Mouse (Mus musculus): ENCODE results near the gene Prrc2a. TPM values are rescaled to one million over a fixed set of nuclear protein-coding genes. Genes with fewer than 3 reads are reported as not detected.

Prrc2a gene
- total RNA-seq, 2 experiments from 2014 or later = 98.7 to 120 TPM

DNA sequence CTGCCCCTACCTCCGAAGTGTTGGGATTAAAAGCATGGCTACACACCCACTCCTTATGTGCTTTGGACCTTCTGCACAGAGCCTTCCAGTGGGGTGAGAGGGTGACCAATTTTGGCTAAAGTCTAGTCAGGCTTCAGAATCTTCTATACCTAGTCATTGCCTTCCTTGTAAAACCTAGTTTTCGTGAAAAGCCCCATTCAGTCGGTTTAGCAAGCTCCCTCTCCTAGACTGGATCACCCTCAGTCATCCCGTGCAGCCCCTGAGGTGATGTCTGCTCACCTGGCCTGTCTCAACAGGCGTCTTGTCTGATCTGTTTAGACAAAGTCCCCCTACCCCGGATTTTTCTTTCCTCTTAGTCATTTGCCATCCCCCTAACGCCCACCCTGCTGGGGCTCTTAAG lies 33.3 kb upstream of the Prrc2a start:
- no peak for DNase-seq
- no peak for TF ChIP-seq CTCF (IDR thresholded peaks at IDR 0.05)
- intact Hi-C loops (cut with DNase I) = loop anchor here (5.0 kb wide), 1 partner anchor 34 kb away; the partner anchor contains the start of gene Atp6v1g2
- no peak overlapping the region for H3K27ac ChIP-seq
- H3K4me3 ChIP-seq = no peak overlapping the region

DNA sequence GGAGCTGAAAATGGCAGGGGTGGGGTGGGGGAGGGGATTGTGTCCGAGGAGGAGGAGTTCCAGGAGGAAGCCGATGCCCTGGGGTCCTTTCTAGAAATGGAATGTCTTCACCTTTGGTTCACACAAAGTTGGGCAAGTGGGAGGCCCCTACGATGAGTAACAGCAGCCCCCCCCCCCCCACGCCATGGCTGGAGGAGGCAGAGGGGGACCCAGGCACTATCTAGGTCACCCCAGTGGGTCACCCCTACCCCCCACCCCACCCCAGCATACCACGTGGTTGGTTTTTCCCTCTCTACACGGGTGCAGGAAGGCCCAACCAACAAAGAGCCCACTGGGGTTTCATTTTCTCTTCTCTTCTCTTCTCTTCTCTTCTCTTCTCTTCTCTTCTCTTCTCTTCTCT lies 32.4 kb upstream of the Prrc2a start:
- intact Hi-C loops (cut with DNase I) = loop anchor here (5.0 kb wide), 1 partner anchor 35 kb away; the partner anchor contains the start of gene Atp6v1g2
- no peak for TF ChIP-seq CTCF (IDR thresholded peaks at IDR 0.05)

DNA sequence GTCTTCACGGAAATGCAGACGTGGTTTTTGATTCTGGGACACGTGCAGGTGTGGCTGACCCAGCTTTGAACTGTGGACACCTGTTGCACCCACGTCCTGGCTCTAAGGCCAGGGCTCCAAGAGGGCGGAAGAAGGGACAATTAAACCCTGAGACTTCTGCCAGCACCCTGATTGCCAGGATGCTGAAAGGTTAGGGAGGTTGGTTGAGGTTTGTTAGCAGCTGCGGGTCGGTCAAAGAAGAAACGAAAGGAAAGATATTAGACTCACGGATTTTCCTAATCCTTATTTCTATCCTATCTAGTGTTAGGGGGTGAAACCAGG lies 31.6 kb upstream of the Prrc2a start:
- peak overlapping the region; percentile 76 for H3K4me3 ChIP-seq
- intact Hi-C loops (cut with DNase I) = loop anchor here (5.0 kb wide), 1 partner anchor 36 kb away; the partner anchor contains the start of gene Atp6v1g2
- H3K27ac ChIP-seq = peak overlapping the region; percentile 62; the same call in 1 of the 2 replicates
- no peak for DNase-seq
- TF ChIP-seq CTCF (IDR thresholded peaks at IDR 0.05) = no peak

More for the DNA sequence above, 32.4 kb upstream of the Prrc2a start:
- Histone ChIP-seq H3K4me3 (no peak overlapping the region), H3K27ac (no peak overlapping the region)
- DNase-seq = no peak

DNA sequence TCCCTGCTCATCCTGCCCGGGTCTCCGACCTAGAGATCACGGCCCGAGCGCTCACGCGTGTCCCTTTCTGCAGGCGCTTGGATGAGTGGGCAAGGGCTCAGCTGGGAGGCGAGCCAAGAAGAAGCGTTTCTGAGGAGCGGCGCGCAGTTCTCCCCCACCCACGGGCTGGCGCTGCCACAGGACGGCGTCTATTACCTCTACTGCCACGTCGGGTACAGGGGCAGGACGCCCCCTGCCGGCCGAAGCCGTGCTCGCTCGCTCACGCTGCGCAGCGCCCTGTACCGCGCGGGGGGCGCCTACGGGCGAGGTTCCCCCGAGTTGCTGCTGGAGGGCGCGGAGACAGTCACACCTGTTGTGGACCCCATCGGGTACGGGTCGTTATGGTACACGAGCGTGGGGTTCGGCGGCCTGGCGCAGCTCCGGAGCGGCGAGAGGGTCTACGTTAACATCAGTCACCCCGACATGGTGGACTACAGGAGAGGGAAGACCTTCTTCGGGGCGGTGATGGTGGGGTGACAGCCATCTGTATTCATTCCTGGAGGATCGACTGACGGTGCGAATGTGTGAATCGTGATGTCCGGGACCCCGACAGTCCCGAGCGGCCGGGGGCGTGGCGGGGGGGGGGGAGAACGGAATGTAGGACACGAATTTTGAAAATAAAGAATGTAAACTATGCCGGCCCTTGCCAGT lies 31.1 kb upstream of the Prrc2a start:
- Histone ChIP-seq H3K4me3 (peak overlapping the region; percentile 76), H3K27ac (peak overlapping the region; percentile 62)
- intact Hi-C loops (cut with DNase I) = loop anchor here (2.0 to 5.0 kb wide), 2 partner anchors 17 to 37 kb away; partner anchors contain the start of gene Atp6v1g2
- peak; percentile 99; the same call in 1 of the 2 replicates for TF ChIP-seq CTCF (IDR thresholded peaks at IDR 0.05)
- peak; percentile 89 for DNase-seq

DNA sequence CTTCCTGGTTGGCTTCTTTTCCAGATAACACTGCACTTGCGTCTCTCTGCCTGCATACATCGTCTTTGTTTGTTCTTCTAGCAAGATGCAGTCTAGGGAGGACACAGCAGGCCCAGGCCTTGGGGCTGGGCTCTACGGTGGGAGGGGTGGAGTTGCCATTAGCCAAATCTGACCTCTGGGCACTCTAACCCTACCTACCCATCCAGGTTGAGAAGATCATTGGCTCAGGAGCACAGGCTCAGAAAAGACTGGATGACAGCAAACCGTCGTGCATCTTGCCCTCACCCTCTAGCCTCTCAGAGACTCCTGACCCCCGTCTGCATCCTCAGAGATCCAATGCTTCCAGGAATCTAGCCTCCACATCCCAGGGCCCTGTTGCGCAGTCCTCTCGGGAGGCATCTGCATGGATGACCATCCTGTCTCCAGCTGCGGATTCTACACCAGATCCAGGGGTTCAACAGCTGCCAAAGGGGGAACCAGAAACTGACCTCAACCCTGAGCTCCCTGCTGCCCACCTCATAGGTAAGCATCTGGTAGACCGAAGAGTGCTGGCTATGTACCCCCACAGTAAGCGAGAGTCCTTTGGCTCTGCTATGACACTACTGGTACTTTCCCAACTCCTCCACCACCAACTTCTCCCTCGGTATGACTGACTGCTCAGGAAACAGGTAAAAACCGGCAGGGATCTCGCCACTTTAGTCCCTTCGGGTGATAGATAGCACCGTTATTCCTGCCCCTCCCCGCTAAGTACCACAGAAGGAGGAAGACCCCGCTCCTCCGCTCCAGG lies 30.3 kb upstream of the Prrc2a start:
- H3K27ac ChIP-seq = peak overlapping the region; percentile 62
- intact Hi-C loops (cut with DNase I) = loop anchor here (2.0 to 5.0 kb wide), 2 partner anchors 16 to 37 kb away; partner anchors contain the start of gene Atp6v1g2

DNA sequence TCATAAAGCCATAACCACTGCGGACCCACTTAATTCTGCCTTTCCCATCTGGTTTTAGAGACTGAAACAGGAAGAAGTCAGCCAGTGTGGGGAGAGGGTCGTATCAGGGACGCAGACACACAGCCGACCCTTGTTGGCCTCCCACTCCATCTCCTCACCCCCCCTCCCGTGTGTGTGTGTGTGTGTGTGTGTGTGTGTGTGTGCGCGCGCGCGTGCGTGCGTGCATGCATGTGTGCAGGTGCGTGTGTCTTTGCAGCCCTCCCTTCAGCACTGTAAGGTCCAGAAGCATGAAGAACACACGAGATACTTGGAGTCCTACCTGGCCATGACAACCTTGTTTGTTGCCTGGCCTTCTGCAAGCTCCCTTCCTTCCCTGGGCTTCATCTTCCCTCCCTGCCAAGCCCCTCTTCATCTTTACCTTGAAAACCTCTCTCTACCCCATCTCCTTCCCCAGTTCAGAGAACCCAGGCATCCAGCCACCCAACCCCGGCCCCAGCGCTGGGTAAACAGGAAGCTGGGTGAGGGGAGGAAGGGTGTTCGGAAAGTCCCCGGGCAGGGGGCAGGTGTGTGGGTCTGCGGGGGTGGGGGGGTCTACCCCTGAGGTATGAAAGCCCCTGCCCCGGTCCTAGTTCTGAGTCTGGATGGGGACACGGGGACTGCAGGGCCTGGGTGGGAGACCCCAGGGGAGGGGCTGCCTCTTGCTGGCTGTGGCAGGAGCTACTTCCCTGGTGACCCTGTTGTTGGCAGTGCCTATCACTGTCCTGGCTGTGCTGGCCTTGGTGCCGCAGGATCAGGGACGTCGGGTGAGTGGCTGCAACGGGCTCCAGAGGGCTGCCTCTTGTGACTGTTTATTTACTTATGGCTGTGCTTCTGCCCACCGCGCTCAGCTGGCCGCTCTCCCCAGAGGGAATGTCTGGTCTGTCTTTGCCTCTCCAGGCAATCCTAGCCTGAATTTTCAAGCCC lies 29.5 kb upstream of the Prrc2a start, which contains the start of gene Ltb:
Ltb (plus strand) TSS at position 559 of the 963 bp plus-strand sequence.
- DNase-seq = no peak
- intact Hi-C loops (cut with DNase I) = loop anchor here (2.0 kb wide), 1 partner anchor 15 kb away; no protein-coding TSS in a partner anchor
- Histone ChIP-seq H3K4me3 (peak within 1 kb of the TSS; percentile 76), H3K27ac (peak within 1 kb of the TSS; percentile 62)
- no peak for TF ChIP-seq CTCF (IDR thresholded peaks at IDR 0.05)

More for the DNA sequence above, 30.3 kb upstream of the Prrc2a start:
- peak overlapping the region; percentile 76 for H3K4me3 ChIP-seq
- TF ChIP-seq CTCF (IDR thresholded peaks at IDR 0.05) = no peak
- DNase-seq = no peak

DNA sequence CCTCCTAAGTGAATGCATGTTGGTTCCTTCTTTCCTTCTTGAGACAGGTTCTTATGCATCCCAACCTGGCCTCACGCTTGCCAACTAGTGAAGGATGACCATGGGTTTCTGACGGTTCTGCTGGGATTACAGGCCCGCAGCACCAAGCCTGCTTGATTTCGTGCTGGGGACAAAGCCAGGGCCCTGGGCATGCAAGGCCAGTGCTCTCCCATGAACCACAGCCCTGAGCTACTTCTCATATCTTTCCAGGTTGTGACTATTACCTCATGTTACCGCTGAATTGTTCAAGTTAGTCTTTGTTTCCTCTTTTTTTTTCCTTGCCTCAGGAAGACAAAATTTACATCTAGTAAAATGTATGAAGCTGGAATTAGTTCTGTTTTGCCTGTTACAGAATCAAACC lies 28.2 kb upstream of the Prrc2a start:
- intact Hi-C loops (cut with DNase I) = no loop called here
- no peak for TF ChIP-seq CTCF (IDR thresholded peaks at IDR 0.05)
- H3K27ac ChIP-seq = no peak overlapping the region
- no peak overlapping the region for H3K4me3 ChIP-seq
- DNase-seq = no peak

DNA sequence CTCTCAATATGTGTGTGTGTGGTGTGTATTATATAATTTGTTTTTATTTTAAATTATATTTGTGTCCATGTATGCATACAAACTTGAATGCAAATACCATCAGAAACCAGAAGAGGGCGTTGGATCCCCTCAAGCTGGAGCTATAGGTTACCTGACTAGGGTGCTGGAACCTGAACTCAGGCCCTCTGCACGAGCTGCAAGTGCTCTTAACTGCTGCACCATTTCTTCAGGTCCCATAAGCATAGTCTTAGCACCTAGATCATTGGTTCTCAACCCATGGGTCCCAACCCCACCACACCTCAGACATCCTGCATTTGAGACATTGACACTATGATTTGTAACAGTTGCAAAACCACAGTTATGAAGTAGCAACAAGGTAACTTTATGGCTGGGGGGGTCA lies 27.0 kb upstream of the Prrc2a start:
- no peak for DNase-seq
- intact Hi-C loops (cut with DNase I) = no loop called here
- H3K4me3 ChIP-seq = no peak overlapping the region
- no peak overlapping the region for H3K27ac ChIP-seq
- 0 out of 2 replicates have a peak, but pooled peaks have one; percentile 5 for TF ChIP-seq CTCF (IDR thresholded peaks at IDR 0.05)

DNA sequence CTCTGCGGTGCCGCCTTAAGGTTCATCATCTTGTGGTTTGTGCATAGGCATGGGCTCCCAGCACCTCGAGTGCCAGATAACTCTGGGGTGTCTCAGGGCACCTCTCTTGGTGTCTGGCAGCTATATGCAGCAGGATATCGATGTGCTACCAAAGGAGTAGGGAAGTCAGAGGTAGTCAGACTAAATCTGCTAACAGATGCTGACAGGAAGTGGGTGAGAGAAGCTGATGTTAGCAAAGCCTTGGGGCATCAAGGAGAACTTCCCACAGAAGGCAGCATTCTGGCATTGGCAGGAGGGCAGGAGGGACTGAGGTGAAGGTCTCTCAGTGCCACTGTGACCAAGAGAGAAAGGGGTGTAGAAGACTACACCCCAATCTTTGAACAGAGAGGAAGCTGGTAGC lies 25.4 kb upstream of the Prrc2a start:
- Histone ChIP-seq H3K4me3 (no peak overlapping the region), H3K27ac (no peak overlapping the region)
- no peak for TF ChIP-seq CTCF (IDR thresholded peaks at IDR 0.05)
- intact Hi-C loops (cut with DNase I) = no loop called here
- no peak for DNase-seq

DNA sequence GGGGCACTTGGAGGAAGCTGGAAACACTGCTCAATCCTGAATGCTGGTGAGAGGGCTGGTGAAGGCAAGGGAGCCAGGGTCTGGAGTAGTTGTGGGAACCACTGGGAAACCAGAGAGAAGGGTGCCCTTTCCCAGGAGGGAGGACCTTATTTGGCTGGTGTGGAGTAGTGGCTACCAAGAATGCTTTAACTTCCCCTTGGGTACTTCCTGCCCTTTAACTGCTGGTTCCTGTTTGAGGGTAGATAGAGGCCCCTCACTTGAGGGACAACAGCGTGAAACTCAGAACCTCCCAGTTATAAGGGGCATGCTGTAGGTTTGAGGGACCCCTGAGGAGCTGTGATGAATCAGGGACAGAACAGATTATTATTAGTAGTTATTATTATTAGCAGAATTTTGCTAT lies 24.5 kb upstream of the Prrc2a start:
- intact Hi-C loops (cut with DNase I) = no loop called here
- no peak overlapping the region; the same call in 1 of the 2 replicates for H3K27ac ChIP-seq

DNA sequence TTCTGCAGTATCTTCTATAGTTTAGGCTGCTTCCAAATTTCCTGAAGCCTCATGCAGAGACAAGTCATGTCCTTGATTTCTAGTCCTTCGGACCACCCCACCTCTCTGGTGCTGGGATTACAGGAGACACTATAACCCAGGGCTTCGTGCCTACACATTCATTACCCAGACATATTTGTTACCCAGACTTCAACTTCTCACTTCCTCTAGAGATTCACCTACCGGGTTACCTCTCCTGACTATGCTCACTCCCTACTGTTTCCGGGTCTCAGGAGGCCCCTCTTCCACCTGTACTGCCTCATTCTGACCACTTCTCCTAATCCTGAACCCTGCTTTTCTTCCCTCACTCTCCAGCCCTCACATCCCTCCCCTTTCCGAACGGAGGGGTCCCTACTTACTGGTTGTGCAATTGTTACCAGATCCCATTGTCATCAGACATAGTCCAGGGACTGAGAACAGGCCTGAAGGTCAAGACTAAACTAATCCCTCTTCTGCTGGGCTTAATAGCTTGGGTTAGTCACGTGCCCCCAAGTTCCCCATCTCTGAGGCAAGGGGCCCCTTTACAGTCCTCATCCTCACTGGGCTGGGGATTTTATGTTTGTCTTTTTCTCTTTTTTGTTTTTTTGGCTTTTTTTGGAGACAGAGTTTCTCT lies 23.4 kb upstream of the Prrc2a start, which contains the start of gene Lst1:
Lst1 (minus strand) TSS at position 481 of the 652 bp plus-strand sequence.
- Histone ChIP-seq H3K4me3 (peak within 1 kb of the TSS; percentile 8; the same call in 1 of the 2 replicates), H3K27ac (no peak within 1 kb of the TSS; the same call in 1 of the 2 replicates)
- intact Hi-C loops (cut with DNase I) = no loop called here
- no peak for DNase-seq
- TF ChIP-seq CTCF (IDR thresholded peaks at IDR 0.05) = no peak

More for the DNA sequence above, 24.5 kb upstream of the Prrc2a start:
- DNase-seq = no peak
- TF ChIP-seq CTCF (IDR thresholded peaks at IDR 0.05) = no peak
- H3K4me3 ChIP-seq = no peak overlapping the region

Data from gastrocnemius, adult 2 months (tissue).